Mouse (Mus musculus) kidney, postnatal 25 days (tissue): ENCODE results near the gene Epb41l1.
"Not testable (repeated sequence)": the region's sequence is repeated elsewhere in the genome, so short reads cannot be mapped to it uniquely, and the experiment has no call there.

Experiments used
- DNase-seq, 2 experiments: peaks; one replicate each; pipeline ENCODE4 v3.0.0; 2021; ENCODE audit warnings: mixed read lengths in 2 of 2

The Epb41l1 gene

GRCm38 (mm10) chr2:156488166-156488814 is 67.6 kb downstream of the Epb41l1 start:
- no peak for DNase-seq

GRCm38 (mm10) chr2:156490176-156490575 is 69.5 kb downstream of the Epb41l1 start:
- DNase-seq: no peak

GRCm38 (mm10) chr2:156491796-156492195 is 71.1 kb downstream of the Epb41l1 start:
- DNase-seq: no peak

GRCm38 (mm10) chr2:156493766-156494165 is 73.1 kb downstream of the Epb41l1 start:
- DNase-seq: no peak

GRCm38 (mm10) chr2:156494465-156494864 is 73.8 kb downstream of the Epb41l1 start:
- DNase-seq: no peak

GRCm38 (mm10) chr2:156494875-156495274 is 74.2 kb downstream of the Epb41l1 start:
- no peak for DNase-seq

GRCm38 (mm10) chr2:156496816-156497566 is 76.3 kb downstream of the Epb41l1 start:
- no peak for DNase-seq

GRCm38 (mm10) chr2:156497915-156498314 is 77.2 kb downstream of the Epb41l1 start:
- DNase-seq: peak; percentile 64 to 75

GRCm38 (mm10) chr2:156501025-156501424 is 80.3 kb downstream of the Epb41l1 start:
- DNase-seq: no peak

- DNase-seq: no peak
Measured at GRCm38 (mm10) chr2:156505533-156505932, 84.8 kb downstream of the Epb41l1 start.

GRCm38 (mm10) chr2:156512028-156512427 is 91.3 kb downstream of the Epb41l1 start:
- no peak for DNase-seq

GRCm38 (mm10) chr2:156512561-156512960 is 91.9 kb downstream of the Epb41l1 start:
- peak; percentile 72 to 89 for DNase-seq

GRCm38 (mm10) chr2:156515102-156515501 is 94.4 kb downstream of the Epb41l1 start:
- no peak for DNase-seq

- peak; percentile 80 to 89 for DNase-seq
Measured at GRCm38 (mm10) chr2:156515565-156516185, 95.0 kb downstream of the Epb41l1 start.

- DNase-seq: not testable (repeated sequence)
Measured at GRCm38 (mm10) chr2:156516678-156517077, 96.0 kb downstream of the Epb41l1 start.

GRCm38 (mm10) chr2:156518306-156518705 is 97.6 kb downstream of the Epb41l1 start:
- DNase-seq: no peak

GRCm38 (mm10) chr2:156519584-156519983 is 98.9 kb downstream of the Epb41l1 start:
- no peak for DNase-seq

GRCm38 (mm10) chr2:156522994-156523393 is 102.3 kb downstream of the Epb41l1 start:
- DNase-seq: no peak

GRCm38 (mm10) chr2:156524078-156524477 is 103.4 kb downstream of the Epb41l1 start:
- peak; percentile 15 to 43 for DNase-seq

GRCm38 (mm10) chr2:156529726-156530125 is 109.0 kb downstream of the Epb41l1 start:
- peak in 1 of 2 experiments; percentile 30 for DNase-seq

GRCm38 (mm10) chr2:156533160-156533559 is 112.5 kb downstream of the Epb41l1 start:
- no peak for DNase-seq

GRCm38 (mm10) chr2:156538817-156539555 is 118.3 kb downstream of the Epb41l1 start:
- no peak for DNase-seq

GRCm38 (mm10) chr2:156540991-156541390 is 120.3 kb downstream of the Epb41l1 start:
- DNase-seq: no peak
